Mouse (Mus musculus) spleen, adult 18-20 months (tissue): ENCODE data around the gene Snap29.

Experiments used
- DNase-seq, 2 experiments: peaks; one replicate each; pipeline ENCODE4 v3.0.0; 2022; ENCODE audit warnings: mixed read lengths in 2 of 2

The Snap29 gene

DNA sequence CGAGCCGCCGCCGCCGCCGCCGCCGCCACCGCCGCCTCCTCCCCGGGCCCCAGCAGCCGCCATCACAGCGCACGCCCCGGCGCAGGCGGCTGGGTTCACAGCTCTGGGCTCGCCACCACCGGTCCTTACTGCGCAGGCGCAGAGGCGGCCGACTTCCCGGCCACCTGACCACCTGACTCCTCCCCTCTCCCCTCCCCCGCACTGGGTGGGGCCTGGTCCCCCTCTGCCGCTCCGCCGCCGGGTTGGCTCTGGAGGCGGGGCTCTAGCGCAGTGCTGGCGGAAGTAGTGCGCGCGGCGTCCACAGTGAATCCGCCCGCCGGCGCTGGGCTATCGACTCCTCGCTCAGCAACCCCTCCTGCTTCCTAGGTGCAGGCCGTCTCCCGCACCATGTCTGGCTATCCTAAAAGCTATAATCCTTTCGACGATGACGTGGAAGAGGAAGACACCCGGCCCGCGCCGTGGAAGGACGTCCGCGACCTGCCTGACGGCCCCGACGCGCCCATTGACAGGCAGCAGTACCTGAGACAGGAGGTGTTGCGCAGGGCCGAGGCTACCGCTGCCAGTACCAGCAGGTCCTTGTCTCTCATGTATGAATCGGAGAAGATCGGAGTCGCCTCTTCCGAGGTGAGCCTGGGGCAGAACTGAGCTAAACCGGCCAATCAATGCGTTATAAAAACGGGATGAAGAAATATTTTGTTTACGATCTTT lies at the start of gene Snap29, which contains the start of gene Pi4ka:
Gene Snap29, plus strand, starts transcription at position 251 of the 708 bp plus-strand sequence.
Gene Pi4ka, minus strand, starts transcription at position 579 of the 708 bp plus-strand sequence.
- DNase-seq, result peak; percentile 100

DNA sequence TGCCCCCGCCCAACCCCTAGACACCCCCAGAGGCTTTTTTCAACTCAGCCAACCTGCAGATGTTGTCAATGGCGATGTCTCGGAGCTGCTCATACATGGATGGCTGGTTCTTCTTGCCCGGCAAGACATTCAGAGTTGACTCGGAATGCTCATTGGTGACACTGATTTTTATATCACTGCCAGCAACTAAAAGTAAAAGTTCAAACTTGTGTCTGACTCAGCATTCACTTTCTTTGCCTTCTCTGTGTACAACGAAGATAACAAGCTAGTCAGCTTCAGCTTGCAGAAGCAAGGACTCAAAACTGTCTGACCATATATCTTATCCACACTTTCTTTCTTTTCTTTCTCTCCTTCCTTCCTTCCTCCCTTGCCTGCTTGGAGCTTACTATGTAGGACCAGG lies 49.8 kb upstream of the Snap29 start:
- no peak for DNase-seq

DNA sequence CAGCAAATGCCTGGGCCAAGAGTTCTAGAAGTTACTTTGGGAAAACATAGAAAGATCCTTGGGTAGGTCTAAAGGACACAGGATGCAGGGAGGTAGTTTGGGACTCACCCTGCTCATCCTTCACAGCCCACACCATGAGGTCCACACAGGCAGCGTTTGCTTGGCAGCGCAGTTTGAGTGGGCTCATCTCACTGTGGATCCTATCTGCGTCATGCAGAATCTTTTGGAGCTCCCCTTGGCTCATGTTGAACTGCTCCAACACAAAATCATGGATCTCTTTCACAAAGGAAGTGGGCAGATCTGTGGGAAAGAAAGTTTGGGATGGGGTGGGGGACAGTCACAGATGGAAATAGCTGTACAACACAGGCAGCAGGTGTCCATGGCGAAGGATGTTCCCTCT lies 47.0 kb upstream of the Snap29 start:
- DNase-seq, result no peak

DNA sequence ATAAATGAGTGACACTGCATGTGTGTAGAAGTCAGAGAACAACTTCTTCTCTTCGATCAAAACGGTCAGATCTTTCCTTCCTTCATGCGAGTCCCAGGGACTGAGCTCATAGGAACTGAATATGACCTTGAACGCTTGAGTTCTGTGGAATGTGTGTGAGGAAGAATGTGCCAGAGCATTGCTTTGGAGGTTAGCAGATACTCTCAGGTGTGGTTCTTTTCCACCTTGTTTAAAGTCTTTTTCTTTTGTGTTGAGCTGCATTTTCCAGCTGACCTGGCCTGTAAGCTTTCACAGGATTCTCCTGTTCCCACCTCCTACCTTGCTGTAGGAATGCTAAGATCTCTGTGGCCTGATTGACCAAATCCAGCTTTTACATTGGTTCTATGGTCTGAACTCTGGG lies 23.5 kb upstream of the Snap29 start:
- no peak for DNase-seq

DNA sequence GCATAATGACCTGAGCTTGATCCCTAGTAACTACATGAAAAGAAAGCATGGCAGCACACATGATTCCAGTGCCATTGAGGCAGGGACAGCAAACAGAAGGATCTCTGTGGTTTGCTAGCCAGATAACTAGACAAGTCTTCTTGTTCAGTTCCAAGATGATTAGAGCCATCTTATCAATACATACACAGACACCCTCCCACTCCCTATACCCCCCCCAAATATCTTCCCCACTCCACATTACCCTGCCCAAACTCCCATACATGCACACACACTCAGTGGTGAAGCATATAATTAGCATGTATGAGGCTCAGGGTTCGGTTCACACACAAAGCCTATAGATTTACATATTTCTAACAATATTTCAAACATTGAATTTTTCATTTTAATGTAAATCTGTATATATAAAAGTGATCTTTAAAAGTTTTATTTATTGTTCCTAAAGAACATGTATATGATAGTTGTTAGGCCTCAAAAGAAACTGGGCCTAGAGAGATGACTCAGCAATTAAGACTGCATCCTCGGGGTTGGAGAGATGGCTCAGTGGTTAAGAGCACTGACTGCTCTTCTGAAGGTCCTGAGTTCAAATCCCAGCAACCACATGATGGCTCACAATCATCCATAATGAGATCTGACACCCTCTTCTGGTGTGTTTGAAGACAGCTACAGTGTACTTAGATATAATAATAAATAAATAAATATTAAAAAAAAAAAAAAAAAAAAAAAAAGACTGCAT lies 22.0 kb upstream of the Snap29 start:
- DNase-seq, result no peak

DNA sequence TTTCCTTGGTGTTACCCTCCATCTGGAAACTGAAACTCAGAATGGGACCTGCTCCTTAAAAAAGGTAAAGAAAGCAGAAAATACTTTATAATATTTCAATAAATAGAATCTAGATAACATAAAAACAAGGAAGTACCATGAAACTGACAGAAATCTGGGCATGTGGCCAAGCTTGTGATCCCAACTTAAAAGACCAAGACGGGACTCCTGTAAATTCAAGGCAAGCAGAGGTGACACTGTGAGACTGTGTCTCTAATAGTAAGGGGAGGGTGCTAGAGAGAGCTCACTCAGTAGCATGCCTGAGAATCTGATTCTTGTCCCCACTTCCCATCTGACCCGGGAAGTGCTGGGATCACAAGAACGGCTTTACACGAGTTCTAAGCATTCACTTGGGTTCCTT lies 13.0 kb upstream of the Snap29 start:
- DNase-seq, result no peak

DNA sequence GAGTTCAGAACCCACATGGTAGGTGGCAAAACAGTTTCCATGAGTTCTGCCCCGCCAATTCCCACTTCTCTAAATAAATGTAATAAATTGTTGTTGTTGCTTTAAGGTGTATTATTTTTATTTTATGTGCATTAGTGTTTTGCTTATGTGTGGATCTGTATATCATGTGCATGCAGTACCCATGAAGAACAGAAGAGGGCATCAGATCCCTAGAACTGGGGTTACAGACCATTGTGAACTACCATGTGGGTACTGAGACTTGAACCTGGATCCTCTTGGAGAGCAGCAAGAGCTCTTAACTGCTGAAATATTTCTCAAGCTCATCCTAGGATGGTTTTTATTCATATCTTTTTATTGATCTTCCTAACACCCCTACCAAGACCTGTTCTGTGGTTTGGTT lies 2.9 kb upstream of the Snap29 start:
- DNase-seq, result peak in 1 of 2 experiments; percentile 51

DNA sequence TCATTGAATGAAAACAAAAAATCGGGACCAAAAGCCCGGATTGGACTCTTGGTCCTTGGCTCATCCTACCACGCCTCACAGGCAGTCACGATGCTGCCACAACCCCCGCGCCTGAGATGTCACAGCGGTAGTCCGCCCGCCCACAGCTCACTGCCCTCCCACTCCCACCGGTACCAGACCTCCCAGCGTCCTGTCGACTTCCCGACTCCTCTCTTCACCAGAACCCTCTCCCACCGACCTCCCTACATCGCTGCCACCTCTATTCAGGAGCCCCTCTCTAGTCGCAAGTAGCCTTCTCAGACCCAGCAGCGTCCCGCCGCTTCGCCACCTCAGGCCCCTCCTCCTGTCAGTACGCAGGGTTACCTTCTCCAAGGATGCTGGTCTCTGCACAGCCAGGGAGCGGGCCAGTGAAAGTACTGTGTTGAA lies 502 bp upstream of the Snap29 start:
- DNase-seq, result no peak

DNA sequence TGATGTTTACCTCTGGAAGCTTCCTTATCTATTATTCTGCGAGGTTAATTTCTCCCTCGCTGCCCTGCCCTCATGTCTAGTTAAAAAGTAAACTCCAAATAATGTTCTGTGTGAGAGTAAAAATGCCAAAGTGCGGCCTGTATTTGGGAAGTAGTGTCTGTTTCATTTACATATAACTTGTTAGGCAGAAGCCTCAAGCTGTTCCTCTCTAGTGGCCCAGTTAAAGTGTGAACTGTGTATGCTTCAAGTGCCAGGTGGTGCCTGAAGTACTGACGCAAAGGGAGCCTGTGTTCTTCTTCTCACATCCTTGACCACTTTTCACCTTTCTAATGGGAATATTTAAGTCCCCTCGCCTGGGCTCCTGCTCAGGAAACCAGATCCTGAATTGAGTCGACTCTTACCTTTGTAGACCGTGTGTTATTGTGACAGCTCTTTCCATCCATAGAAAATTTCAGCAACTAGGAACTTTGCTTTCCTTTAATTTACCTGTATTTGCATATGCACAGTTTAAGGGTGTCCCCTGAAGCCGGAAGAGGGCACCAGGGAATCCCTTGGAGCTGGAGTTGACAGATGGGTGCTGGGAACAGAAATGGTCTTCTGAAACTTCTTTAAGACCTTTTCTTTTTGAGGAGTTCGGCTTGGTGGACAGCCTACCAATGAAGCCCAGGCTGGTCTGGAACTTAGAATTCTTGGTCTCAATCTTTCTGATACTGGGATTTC lies 886 bp downstream of the Snap29 start:
- peak in 1 of 2 experiments; percentile 18 for DNase-seq

DNA sequence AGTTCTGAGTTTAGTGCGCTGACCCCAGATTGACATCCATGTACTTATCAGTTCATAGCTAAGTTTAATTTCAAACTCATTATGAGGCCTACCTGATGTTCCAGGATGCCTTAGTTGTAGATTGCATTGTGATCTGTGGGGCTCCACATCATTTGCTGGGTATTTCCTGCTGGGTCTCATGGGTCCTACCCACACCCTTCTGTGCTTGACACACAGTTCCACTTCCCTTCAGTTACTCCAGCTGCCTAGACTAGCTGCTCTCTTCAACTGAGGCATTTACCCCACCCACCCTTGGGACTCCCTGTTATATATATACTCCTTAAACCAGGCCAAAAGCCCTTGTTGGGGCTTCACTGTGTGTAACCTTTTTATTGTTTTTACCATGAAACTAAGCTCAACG lies 3.3 kb downstream of the Snap29 start:
- DNase-seq, result peak; percentile 28 to 35

DNA sequence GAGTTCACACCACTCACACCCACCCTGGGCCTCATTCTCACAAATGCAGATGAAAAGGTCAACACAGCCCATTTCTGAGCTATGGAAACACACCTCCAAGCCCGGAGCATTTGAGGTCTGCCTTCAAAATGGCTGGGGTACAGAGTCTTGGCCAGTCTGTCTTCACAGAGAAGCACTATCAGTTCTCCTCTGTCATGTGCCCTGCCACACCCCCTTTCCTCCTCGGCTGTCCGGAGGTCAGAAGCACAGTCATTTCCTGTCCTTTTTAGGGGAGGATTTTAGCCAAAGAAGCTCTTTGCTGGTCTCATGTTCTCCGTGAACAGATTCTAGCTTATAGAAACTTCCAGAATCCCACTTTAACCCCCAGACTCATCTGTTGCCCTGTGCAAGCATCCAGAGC lies 4.4 kb downstream of the Snap29 start:
- no peak for DNase-seq

DNA sequence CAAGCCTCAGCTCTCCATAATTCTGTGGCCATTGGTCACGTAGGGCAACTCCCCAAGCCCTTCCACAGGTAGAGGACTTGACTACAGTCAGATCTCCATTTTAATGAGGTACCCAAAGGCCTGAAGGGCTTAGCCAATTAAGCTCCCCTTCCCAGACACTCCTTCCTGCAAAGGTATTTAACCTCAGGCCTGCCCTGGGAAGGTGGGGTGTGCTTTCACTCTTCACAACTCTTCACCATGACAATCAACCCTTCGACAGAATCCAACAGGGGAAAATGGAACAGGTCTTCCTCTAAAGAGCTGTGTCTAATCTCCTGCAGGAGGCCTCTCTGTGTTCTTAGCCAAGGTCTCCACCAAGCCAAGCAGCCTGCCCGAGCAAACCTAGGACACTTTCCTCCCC lies 17.2 kb downstream of the Snap29 start:
- DNase-seq, result no peak

DNA sequence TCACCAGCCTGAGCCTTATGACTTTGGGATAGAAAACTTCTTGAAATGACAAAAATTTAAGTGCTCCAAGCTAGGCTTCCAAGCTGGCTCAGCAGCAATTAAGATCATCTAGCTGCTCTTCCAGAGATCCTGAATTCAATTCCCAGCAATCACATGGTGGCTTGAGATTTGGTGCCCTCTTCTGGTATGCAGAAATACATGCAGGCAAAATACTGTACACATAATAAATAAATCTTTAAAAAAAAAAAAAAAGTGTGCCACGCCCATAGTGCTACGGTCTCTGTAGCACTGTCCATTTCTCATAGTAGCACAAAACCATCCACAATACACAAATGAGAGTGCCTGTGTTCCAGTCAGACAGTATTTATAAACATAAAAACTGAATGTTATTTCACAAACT lies 26.8 kb downstream of the Snap29 start:
- no peak for DNase-seq

DNA sequence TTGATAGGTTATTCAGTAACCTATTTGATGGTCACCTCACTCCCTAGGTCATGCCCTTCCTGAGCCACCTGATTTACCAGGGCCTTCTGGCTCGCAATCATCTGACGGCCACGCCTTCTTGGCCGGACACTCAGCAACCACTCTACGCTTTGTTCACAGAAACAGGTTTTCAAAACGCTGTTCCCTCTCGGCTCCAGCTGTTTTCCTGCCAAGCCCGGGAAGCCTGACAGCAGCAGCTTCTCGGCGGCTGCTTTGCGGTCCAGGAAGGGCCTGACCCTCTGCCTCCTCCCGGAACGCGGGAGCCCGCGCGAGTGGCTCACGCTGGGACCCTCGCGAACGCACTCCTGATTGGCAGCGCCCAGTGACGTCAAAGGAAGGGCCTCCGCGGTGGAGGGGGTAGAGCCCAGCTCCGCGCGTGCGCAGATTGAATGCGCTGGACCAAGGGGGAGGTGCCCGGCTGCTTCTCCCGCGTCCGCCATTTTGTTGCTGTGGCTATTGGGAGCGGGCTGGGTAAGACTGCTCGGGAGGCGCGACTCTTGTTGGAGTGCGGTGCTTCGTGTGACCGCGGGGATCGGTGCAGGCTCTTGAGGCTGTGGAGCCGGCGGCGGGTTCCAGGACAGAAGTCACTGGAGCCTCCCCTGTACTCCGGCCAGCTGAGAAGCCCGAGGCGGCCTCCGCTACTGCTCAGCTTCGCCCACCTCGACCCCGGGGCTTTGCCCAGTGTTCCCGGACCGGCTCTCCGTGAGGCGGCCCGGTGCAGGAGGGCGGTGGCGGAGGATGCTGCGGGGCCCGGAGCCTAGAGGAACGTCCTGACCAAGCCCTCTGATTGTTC lies 46.0 kb downstream of the Snap29 start, which contains the start of gene Crkl:
Gene Crkl, plus strand, starts transcription at position 447 of the 832 bp plus-strand sequence.
- DNase-seq, result peak; percentile 93 to 96

DNA sequence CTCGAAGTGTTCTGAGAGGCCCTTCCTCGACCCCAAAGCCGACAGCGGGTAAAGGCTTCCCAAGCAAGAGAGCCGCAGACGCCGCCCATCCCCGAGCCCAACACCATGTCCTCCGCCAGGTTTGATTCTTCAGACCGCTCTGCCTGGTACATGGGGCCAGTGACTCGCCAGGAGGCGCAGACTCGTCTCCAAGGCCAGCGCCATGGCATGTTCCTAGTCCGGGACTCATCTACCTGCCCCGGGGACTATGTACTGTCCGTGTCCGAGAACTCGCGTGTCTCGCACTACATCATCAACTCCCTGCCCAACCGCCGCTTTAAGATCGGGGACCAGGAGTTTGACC lies 46.6 kb downstream of the Snap29 start:
- DNase-seq, result no peak

DNA sequence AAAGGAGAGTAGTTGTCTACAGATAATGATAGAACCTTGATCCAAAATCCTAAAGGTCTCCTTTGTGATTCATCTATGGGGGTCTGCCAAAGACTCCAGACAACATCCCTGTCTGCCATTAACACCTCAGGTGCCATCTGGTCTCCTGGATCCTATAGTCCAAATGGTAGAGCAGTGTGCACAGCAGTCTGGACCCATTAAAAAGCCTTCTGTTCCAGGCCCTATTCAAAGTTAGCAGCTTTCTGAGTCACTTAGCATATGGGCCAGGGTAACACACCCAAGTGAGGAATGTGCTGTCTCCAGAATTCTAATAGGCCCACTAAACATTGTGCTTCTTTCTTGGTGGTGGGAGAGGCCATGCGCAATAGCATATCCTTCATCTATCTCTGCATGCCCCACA lies 51.1 kb downstream of the Snap29 start:
- DNase-seq, result no peak

DNA sequence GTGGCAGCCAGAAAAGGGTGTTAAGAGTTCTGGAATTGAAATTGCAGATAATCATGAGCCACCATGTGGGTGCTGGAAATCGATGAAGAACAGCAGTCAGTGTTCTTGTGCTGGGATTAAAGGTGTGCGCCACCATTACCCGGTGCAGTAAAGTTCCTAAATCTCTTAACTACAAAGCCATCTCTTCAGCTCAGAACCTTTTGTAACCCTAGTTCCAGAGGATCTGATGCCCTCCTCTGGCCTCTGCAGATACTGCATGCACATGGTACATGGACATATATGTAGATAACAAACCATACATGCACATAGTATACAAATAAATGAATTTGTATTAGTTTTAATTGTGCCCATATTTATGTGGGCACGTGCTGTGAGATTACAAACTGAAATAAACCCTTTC lies 54.5 kb downstream of the Snap29 start:
- peak; percentile 16 to 55 for DNase-seq

DNA sequence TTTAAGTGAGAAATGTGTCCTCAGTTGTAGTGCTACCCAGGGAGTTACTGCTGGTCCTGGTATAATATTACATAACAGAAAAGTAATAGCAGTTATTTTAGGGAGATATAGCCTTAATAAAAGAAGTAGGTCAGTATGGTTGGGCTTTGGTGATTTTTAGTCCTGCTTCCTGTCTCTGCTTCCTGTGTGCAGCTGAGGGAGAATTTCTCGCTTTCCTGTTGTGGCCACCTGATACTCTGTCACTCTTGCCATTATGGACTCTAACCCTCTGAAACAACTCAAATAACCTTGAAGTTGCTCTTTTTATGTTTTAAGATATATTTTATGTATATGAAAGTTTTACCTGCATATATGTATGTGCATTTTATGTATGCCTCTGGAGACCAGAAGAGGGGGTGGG lies 55.8 kb downstream of the Snap29 start:
- no peak for DNase-seq

DNA sequence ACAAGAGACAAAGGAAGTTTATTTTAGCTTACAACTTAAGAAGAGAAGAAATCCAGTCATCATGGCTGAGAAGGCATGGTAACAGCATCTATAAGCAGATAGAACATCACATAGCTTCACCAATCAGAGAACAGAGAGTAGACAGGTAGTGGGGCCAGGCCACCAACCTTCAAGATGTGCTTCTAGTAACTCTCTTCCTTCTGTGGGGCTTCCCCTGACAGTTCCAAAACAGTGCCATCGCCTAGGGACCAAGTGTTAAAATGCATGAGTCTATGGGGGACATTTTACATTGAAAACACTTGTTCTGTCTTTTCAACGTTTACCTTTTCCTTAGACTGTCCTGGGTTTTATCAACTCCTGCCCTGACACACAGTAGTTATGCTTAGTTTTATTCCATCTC lies 57.4 kb downstream of the Snap29 start:
- DNase-seq, result no peak

DNA sequence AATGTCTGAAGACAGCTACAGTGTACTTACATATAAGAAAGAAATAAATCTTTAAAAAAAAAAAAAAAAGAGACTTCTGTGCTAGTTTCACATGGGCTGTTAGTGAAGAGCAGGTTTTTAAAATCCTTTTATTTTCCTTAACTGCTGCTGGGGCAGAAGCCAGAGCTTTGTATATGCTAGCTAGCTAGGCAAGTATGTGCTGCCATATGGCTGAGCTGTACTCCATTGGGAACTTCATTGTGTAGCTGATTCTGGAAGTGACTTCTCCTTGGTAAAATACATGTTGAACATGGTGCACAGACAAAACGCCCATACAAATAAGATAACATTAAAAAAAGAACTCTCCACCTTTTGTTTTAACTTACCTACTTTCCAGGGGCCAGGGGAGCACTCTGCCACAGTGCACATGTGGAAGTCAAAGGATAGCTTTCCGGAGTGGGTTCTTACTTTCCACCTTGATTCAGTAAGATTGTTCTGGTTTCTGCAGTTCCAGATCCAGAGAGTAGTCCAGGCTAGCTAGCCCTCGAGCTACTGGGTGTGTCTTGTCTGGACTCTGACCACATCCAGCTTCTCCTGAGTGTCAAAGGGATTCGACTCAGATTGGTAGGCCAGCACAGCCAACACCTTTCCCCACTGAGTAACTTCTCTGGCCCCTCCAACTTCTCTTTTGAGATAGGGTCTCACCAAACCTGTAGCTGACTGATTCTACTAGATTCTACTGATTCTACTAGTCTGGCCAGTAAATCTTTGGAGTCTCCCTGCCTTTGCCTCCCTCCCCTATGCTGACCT lies 61.3 kb downstream of the Snap29 start:
- DNase-seq, result no peak

DNA sequence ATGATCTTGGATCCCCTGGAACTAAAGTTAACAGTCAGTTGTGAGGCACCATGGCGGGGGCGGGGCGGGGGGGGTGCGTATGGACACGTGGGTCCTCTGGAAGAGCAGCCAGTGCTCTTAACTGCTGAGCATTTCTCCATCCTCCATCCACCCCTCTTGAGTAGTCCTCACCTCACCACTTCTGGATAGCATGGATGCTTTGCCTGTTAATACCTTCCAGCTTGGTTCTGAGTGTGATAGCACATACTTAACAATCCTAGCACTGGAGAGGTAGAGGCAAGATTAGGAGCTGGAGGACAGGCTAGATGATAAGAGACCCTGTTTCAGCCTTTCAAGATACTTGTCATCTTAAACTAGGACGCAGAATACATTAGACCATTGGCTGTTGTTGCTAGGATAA lies 66.7 kb downstream of the Snap29 start:
- no peak for DNase-seq

DNA sequence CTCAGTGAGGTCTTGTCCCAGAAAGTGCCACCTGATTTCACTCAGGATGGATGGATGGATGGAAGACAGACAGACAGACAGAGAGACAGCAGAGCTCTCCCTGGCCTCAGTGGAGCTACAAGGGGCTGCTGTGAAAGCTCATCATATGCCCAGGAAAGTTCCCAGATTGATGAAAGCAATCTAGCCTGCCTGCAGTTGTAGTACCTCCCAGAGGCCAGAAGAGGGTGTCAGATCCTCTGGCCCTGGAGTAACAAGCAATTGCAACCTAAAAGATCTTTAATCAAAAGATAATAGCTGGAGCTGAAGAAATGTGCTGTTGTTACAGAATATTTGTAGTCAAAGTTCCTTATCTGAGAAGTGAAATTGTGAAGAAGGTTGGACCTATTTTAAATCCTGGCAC lies 68.3 kb downstream of the Snap29 start:
- peak in 1 of 2 experiments; percentile 20 for DNase-seq
